Mouse (Mus musculus) liver (tissue): ENCODE results near the gene Fam71f1.
"Not testable (repeated sequence)": the region's sequence is repeated elsewhere in the genome, so short reads cannot be mapped to it uniquely, and the experiment has no call there.

Experiments used
- DNase-seq: peaks from one replicate; pipeline ENCODE4 v3.0.0-alpha.2; 2020; ENCODE audit warnings: mixed read lengths

The Fam71f1 gene

DNA sequence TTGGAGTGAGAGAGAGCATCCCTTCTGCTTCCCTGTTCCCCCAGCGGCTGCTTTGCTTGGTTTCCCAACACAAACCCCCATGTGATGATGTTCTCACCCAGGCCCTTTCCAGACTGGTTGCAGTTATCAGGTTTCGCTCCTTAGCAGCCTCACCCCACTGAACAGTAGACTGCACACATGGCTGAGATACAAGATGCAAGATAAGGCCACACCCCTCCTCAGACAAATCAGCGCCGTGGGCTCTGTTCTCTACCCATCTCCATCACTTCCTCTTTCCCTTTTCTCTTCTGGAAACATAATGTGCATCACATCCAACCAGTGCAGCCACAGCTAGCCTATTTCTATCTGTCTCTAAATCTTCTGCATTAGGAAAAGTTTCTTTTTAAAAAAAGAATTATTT, 10.6 kb downstream of the Fam71f1 start:
- no peak for DNase-seq

DNA sequence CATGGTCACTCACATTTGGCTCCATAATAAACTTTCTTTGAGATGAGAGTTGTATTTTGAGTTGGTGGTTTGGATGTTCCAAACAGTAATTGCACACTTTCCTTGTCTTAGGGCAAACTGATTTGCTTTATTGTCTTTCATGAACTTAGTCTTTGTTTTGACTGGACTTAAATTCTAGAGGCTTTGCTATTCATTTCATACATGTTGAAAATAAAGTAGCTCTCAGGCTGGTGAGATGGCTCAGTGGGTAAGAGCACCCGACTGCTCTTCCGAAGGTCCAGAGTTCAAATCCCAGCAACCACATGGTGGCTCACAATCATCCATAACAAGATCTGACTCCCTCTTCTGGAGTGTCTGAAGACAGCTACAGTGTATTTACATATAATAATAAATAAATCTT, 27.6 kb downstream of the Fam71f1 start:
- not testable (repeated sequence) for DNase-seq

DNA sequence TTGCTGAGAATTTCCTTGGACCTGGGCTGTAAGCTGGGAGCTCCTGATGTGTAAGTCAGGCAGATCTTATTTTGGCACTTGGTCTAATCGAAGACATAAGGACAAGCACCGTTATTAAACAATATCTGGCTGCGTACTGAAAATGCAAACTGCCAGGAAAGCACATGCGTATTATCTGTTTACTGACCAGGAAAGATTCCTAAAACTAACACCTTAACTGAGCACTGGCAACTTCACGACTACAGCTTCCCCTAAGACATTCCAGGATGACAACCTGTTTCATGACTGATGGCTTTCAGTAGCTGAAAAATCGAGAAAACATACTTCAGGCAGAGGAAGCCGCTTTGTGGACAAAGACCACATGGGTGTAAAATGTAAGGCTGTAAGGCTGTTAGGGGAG, 28.2 kb downstream of the Fam71f1 start:
- DNase-seq, result no peak

DNA sequence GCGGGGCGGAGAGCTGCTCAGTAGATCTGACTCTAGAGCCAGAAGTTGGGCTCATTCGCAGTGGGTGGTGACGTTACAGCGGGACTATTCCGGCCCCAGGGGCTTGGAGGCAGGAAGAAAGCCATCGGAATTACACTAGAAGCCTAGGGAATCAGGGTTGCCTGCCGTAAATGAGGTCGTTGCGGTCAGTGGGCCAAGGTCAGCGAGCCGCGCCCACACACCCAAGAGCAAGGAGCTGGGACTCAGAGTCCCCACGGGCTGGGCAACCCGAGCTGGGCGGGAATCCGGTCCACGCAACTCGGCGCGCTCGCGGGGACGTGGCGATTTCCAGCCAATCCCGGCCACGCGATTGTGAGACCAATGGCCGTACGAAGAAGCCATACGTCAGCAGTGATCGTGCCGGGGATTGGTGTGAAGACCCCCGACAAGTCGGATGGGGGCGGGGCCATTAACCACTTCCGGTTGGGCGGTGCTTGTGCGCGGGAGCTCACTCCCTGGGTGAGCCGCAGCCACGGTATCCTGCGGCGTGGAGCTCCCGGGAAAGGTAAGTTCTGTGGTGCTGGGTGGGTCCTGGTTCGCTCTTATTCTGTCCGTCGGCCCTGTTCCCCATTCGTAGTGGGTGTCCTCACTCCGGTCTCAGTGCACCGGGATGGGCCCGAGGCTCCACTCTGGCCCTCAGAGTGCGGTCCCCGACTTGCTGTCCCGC, 28.9 kb downstream of the Fam71f1 start, which contains the start of gene Calu:
Calu (plus strand) TSS at position 405 of the 706 bp plus-strand sequence.
- DNase-seq, result peak; percentile 99

DNA sequence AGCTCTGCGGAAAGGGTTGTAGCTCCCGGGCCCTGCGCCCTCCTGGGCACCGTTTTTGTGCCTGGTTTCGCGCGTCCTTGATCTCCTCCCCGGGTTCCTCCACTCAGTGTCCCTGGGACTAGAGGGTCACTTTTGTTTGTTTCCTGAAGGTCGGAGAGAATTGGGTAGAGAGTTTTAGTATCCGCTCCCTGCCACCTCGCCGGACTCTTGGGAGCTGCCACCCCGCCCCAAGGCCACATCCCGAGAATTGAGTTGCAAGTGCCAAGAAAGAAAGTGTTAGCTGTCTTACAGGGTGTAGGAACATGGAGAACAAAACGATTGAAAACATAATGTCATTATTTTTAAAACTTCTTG, 29.4 kb downstream of the Fam71f1 start:
- DNase-seq, result no peak

DNA sequence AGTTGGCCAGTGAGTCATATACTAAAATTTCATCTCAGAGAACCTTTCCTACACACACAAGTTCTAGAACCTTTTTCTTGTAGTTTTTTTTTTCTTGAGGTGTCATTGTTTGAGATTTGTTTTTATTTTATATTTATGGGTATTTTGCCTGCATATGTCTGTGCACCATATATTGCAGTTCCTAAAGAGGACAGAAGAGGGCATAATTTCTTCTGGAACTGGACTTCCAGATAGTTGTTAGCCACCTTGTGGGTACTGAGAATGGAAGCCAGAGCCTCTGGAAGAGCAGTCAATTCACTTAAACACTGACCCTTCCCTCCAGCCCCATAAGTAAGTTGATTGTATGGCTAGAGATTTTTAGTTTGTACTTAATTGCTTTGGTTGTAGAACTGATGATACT, 32.7 kb downstream of the Fam71f1 start:
- DNase-seq, result no peak

DNA sequence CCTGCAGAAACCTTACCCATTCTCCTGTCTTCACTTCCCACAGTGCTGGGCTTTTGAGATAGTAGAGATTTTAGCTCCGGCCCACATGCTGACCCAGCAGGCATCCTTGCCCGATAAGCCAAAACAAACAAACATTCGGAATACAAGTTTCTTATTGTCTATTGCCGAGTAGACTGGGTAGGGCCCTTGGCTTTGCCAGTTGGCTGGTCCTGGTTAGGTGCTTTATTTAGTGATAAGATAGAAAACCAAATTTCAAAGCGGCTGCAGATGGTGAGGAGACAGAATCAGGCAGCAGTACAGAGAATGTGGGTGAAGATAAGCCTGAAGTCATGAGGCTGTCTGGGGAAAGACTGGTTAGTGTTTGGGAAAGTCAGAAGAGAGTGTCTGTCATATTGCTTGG, 33.9 kb downstream of the Fam71f1 start:
- DNase-seq, result peak; percentile 20

DNA sequence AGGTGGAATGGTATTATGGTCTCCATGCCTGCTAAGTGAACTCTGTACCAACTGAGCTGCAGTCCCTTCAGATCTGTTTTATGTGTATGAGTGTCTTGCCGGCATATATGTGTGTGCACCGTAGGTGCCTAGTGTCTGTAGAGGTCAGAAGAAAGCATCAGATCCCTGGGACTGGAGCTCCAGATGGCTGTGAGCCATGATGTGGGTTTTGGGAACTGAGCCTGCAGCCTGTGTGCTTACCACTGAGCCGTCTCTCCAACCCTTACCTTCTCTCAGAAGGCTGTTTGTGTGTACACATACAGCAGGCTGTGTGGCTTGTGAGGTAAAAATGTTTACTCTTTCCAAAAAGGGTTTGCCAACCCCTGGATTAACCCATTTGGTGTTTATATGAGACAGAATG, 40.4 kb downstream of the Fam71f1 start:
- DNase-seq, result no peak

DNA sequence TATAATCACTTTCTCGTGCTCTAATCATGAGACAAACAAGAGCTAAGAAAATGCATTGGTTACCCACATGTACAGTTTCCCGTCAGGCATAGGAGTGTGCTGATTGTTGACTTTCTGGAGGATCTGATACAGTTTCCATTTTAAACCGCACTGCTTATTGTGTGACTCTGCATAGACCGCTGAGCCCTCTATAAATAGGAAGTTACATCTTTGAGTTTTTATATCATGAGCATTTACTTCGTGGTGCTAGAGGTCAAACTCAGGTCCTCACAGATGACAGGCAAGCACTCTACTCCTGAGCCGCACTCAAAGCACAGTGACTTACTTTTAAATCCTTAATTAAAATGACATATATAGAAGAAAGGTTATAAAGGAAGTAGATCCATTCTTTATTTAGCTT, 41.3 kb downstream of the Fam71f1 start:
- no peak for DNase-seq

DNA sequence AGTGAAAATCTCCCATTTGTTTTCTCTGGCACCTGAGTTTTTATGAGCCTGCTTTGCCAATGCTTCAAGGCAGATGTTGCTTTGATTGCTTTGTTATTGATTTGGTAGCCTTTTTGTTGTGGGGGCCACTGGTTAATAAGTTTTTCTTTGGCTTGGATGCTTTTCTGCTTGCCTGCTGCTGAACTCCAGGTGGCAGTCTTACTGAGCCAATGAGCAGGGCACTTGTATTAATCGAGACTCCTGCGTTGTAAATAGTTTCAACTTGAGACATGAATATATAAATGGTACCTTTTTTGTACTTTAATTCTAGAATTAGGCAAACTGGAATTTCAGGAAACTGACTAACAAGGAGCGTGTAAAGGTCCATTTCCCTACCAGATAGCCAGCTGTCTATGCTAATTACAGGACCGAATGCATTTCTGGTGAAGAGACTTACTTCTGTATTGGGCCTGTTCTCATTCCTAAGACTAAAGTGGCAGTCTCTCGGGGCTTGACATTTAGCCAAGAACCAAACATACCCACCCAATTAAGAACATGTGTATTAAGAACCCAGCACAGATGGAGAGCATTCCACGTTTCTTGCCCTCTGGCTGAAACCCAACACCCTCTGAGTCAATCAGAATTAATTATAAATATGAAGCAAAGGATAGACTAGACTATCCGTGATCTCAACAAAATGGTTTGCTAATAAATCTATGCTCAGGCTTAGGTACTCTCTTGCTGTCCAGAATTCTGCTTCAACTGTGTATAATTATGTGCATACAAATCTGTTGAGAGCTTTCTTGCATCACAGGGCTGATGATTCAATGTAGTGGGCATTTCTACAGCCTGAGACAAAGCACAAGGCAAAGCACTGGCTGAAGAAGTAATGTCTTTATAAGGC, 43.5 kb downstream of the Fam71f1 start:
- no peak for DNase-seq

DNA sequence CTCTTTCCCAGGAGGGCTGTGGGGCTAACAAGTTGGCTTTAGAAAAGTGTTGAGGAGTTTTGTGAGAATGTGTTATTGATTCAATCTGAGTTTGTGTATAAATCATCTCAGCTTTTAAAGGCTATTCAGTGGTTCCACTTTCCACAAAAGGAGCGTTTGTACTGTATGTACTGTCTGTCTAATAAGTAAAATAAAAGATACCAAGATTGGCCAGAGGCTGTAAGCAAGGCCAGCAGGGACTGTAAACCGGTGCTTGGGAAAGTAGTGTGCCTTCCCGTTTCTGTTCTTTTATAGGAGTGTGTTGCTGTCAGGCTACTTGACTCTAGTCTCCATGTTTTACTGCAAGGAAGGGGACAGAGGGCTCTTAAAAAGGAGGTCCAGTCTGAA, 44.2 kb downstream of the Fam71f1 start:
- DNase-seq, result no peak

DNA sequence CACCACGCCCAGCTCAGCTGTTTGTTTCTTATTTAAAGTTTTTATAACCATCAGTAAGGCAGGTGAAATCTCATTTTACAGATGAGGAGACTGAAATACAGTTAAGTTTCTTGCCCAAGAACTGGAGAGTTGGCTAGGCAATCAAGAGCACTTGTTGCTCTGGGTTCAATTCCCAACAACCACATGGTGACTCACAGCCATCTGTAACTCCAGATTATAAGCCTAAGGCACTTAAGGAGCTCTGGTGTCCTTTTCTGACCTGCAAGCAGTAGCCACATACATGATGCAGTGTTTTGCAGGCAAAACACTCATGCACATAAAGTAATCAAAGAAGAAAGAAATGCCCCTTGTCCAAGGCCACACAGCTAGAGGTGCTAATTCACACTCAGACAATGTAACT, 46.3 kb downstream of the Fam71f1 start:
- DNase-seq, result no peak

DNA sequence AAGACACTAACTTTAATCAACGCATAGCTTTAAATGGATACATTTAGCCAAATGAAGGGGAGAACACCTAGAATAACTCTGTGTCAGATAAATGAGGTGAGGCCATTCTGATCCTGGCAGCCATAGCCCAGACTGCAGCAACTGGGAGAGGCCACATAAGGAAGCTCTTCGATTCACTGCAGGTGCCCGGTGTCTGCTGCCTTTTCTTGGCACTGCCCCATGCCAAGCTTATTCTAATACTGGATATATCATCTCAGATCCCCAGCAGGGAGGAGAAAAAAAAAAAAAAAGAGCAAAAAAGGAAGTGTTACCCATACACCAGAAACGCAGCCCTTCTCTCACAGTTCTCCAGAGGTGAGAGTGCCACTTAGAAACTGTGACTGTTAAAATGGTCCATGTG, 58.4 kb downstream of the Fam71f1 start:
- no peak for DNase-seq

DNA sequence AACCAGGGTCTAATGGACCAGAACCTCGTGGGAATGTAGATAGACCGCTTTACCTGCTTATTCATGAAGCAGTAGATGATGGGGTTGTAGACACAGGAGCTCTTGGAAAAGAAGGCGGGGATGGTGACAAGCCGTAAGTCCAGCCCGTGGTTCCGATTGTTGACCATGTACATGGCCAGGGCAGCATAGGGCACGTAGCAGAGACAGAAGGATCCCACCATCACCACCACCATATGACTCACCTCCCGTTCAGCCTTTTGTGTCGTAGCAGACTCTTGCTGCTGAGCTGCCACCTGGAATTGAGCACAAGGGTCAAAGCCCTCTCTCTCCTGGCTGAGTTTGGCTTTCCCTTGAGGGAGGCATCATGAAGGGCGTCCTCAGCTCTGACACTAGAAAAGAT, 59.7 kb downstream of the Fam71f1 start:
- DNase-seq, result no peak

DNA sequence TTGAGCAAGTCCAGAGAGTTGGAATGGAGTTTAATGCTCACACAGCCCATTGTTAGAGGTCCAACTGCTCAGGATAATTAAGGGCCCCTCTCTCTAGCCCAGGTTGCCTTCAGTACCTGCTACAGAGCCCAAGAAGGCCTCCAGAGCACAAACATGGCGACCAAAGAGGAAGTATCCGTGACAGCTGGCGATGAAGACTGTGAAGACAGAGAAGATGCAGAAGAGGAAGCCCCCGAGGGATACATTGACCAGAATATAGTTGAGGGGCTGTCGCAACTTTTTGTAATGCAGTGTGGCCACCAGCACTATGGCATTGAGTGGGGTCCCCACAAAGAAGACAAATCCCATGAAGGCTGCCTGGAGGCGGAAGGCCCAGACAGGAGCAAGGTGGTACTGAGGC, 61.0 kb downstream of the Fam71f1 start:
- DNase-seq, result no peak

DNA sequence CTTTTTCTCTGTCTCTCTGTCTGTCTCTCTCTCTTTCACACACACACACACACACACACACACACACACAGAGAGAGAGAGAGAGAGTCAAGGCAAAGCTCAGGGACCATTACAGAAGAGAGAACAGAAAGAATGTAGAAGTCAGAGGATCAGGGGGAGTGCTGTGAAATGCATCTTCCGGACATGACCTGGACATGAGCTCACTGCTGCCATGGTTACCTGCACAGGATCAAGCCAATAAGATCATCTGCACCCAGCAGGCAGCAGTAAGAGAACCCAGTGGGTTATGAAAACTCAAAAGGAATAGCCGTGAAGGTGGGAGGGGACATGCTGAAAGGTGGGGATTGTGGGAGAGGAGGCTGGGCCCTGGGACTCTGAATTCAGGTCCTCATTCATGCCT, 63.5 kb downstream of the Fam71f1 start:
- no peak for DNase-seq
